Mouse (Mus musculus): ENCODE results near the gene Zbtb45. TPM values are rescaled to one million over a fixed set of nuclear protein-coding genes. Genes with fewer than 3 reads are reported as not detected.

Zbtb45 gene
- 8.2 TPM for polyA plus RNA-seq (2012; fragmentation: generic; extraction: Trizol)

DNA sequence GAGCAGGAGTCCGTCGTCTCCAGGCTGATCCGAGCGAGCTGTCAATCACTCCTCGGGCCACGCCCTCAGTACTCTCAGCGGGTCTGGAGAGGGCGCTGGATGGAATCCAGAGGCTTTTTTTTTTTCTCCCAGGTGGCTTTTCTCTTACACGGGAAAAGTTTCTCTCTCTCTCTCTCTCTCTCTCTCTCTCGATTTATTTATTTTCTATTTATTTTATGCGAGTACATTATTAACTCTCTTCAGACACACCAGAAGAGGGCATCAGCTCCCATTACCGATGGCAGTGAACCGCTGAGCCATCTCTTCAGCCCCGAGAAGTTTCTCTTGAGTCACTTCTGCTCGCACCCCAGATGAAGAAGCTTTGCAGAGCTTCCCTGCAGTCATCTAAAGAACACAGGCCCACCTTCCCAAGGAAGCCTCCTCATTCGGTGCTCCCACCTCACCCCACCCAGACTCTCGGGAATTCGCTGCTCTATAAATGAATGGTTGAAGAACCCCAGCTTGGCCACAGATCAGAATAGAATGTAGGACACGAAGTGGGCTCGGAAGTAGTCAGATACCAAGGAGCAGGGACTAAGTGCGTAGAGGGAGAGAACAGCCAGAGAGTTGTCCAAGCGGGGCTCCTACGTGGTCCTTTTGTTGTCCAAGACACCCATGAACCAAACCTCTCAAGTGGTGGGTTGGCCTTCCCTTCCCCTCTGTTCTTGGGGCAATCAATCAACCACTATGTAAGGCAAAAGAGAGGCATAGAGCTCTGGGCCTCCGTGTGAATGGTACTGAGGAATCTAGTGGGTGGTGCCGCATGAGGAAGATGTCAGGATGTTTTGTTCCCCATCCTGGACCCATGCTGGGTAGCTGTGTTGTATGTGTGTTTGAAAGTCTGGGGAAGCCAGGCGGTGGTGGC lies at the start of gene Zbtb45:
Gene Zbtb45 (minus strand): TSS at position 30 of the 904 bp plus-strand sequence.
- no peaks in the 10 kb centered on the region for H3K27me3 ChIP-seq (ENCODE audit: control insufficient read depth, insufficient read depth, insufficient read length)
- H3K4me3 ChIP-seq, result peak within 1 kb of the TSS; percentile 91
- peak within 1 kb of the TSS; percentile 48 for H3ac ChIP-seq (ENCODE audit: control insufficient read depth, insufficient read length)
- peak; percentile 56 for TF ChIP-seq POLR2A (IDR thresholded peaks at IDR 0.05; ENCODE audit: insufficient read length, low read depth)
- TF ChIP-seq TCF3 (IDR thresholded peaks at IDR 0.05; ENCODE audit: insufficient read length, low read depth), result no peak
- no peak for TF ChIP-seq CEBPB (IDR thresholded peaks at IDR 0.05; ENCODE audit: insufficient read depth, poor library complexity, severe bottlenecking)
- TF ChIP-seq TCF12 (IDR thresholded peaks at IDR 0.05; ENCODE audit: insufficient read depth, poor library complexity, severe bottlenecking), result no peak
- TF ChIP-seq REST (IDR thresholded peaks at IDR 0.05; ENCODE audit: insufficient read depth, insufficient read length), result peak; percentile 1
- no peak for TF ChIP-seq USF1 (IDR thresholded peaks at IDR 0.05; ENCODE audit: low read depth)
- H3K4me2 ChIP-seq (ENCODE audit: low read depth), result peak within 1 kb of the TSS; percentile 85
- peaks cover 14% of the 10 kb centered on the region for H3K79me2 ChIP-seq (ENCODE audit: control insufficient read depth, insufficient read depth)
- no peaks in the 10 kb centered on the region for H3K36me3 ChIP-seq (ENCODE audit: control insufficient read depth, insufficient read depth)

DNA sequence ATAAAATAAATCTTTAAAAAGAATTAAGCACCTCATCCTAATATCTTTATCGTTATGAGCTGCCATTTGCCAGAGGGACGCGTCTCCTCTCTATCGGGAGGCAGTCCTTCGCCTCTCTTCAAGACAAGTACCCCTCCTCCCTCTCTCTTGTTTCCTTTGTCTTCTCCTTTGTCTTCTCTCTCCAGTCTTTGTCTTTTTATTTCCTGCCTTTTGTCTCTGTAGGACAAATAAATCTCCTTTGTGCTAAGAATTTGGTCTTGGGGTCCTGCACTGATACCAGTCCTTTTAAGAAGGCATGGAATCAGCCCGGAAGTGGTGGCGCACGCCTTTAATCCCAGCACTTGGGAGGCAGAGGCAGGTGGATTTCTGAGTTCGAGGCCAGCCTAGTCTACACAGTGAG lies 49.7 kb upstream of the Zbtb45 start:
- Histone ChIP-seq H3ac (ENCODE audit: control insufficient read depth, insufficient read length) (no peak overlapping the region), H3K4me3 (no peak overlapping the region), H3K4me2 (ENCODE audit: low read depth) (no peak overlapping the region), H3K36me3 (ENCODE audit: control insufficient read depth, insufficient read depth) (no peaks in the 10 kb centered on the region), H3K27me3 (ENCODE audit: control insufficient read depth, insufficient read depth, insufficient read length) (no peaks in the 10 kb centered on the region), H3K79me2 (ENCODE audit: control insufficient read depth, insufficient read depth) (no peaks in the 10 kb centered on the region)
- no peak for TF ChIP-seq POLR2A (IDR thresholded peaks at IDR 0.05; ENCODE audit: insufficient read length, low read depth)
- no peak for TF ChIP-seq MYOD1 (IDR thresholded peaks at IDR 0.05; ENCODE audit: control insufficient read depth in 1 of 3, insufficient read length in 2 of 3, low read depth in 2 of 3)
- no peak for TF ChIP-seq CEBPB (IDR thresholded peaks at IDR 0.05; ENCODE audit: insufficient read depth, poor library complexity, severe bottlenecking)
- TF ChIP-seq POLR2AphosphoS2 (IDR thresholded peaks at IDR 0.05; ENCODE audit: insufficient read length, low read depth), result no peak
- TF ChIP-seq E2F4 (IDR thresholded peaks at IDR 0.05; ENCODE audit: insufficient read depth), result no peak
- TF ChIP-seq TCF12 (IDR thresholded peaks at IDR 0.05; ENCODE audit: insufficient read depth, poor library complexity, severe bottlenecking), result no peak
- TF ChIP-seq REST (IDR thresholded peaks at IDR 0.05; ENCODE audit: insufficient read depth, insufficient read length), result no peak
- no peak for TF ChIP-seq MYOG (IDR thresholded peaks at IDR 0.05; ENCODE audit: control insufficient read depth in 1 of 3, insufficient read depth in 1 of 3, insufficient read length in 2 of 3, low read depth in 2 of 3)
- no peak for TF ChIP-seq TCF3 (IDR thresholded peaks at IDR 0.05; ENCODE audit: insufficient read length, low read depth)
- no peak for TF ChIP-seq MAX (IDR thresholded peaks at IDR 0.05; ENCODE audit: low read depth)
- TF ChIP-seq USF1 (IDR thresholded peaks at IDR 0.05; ENCODE audit: low read depth), result no peak
- no peak for TF ChIP-seq SRF (IDR thresholded peaks at IDR 0.05; ENCODE audit: control insufficient read depth, insufficient read length, low read depth)

DNA sequence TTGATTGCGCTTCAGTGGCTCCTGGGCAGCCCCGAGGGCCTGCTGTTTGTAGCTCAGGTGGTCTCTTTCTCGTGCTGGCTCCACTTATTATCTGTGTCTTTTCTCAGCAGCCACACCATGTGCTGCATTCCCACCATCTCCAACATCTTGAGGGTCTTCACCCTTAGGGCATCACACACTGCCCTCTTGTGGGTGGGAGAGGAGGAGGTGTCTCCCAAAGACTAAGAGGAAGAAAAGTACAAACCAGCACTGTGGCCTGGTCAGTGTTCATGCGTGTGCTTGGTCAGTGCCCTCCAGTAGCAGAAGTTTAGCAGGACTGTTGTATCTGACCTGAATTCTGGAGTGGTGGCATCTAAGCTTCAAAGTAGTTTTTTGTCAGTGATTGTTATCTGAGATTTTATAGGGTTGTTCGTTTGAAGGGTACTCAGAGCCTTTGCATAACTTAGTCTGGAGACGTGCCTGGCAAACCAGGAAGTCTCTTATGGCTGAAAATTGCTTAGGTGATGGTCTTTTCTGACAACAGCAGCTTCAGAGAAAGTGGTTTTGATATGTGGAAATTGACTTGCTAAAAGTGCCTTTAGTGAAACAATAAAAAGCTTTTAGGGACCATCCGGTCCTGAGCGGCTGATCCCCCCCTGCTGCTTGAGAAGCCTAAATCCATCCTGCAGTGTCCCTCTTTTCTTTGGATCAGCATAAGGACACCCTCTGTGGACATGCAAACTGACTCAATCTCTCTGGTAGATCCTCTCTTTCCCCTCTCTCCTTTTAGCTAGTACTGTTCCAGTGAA lies 47.3 kb upstream of the Zbtb45 start:
- Histone ChIP-seq H3K36me3 (ENCODE audit: control insufficient read depth, insufficient read depth) (no peaks in the 10 kb centered on the region), H3K79me2 (ENCODE audit: control insufficient read depth, insufficient read depth) (no peaks in the 10 kb centered on the region), H3K27me3 (ENCODE audit: control insufficient read depth, insufficient read depth, insufficient read length) (no peaks in the 10 kb centered on the region), H3K4me2 (ENCODE audit: low read depth) (no peak overlapping the region), H3K4me3 (no peak overlapping the region), H3ac (ENCODE audit: control insufficient read depth, insufficient read length) (no peak overlapping the region)
- TF ChIP-seq REST (IDR thresholded peaks at IDR 0.05; ENCODE audit: insufficient read depth, insufficient read length), result no peak
- TF ChIP-seq POLR2AphosphoS2 (IDR thresholded peaks at IDR 0.05; ENCODE audit: insufficient read length, low read depth), result no peak
- TF ChIP-seq MYOG (IDR thresholded peaks at IDR 0.05; ENCODE audit: control insufficient read depth in 1 of 3, insufficient read depth in 1 of 3, insufficient read length in 2 of 3, low read depth in 2 of 3), result no peak
- TF ChIP-seq E2F4 (IDR thresholded peaks at IDR 0.05; ENCODE audit: insufficient read depth), result no peak
- no peak for TF ChIP-seq MAX (IDR thresholded peaks at IDR 0.05; ENCODE audit: low read depth)
- no peak for TF ChIP-seq TCF12 (IDR thresholded peaks at IDR 0.05; ENCODE audit: insufficient read depth, poor library complexity, severe bottlenecking)
- no peak for TF ChIP-seq SRF (IDR thresholded peaks at IDR 0.05; ENCODE audit: control insufficient read depth, insufficient read length, low read depth)
- TF ChIP-seq MYOD1 (IDR thresholded peaks at IDR 0.05; ENCODE audit: control insufficient read depth in 1 of 3, insufficient read length in 2 of 3, low read depth in 2 of 3), result no peak
- TF ChIP-seq TCF3 (IDR thresholded peaks at IDR 0.05; ENCODE audit: insufficient read length, low read depth), result no peak
- TF ChIP-seq POLR2A (IDR thresholded peaks at IDR 0.05; ENCODE audit: insufficient read length, low read depth), result no peak
- no peak for TF ChIP-seq CEBPB (IDR thresholded peaks at IDR 0.05; ENCODE audit: insufficient read depth, poor library complexity, severe bottlenecking)
- TF ChIP-seq USF1 (IDR thresholded peaks at IDR 0.05; ENCODE audit: low read depth), result no peak

DNA sequence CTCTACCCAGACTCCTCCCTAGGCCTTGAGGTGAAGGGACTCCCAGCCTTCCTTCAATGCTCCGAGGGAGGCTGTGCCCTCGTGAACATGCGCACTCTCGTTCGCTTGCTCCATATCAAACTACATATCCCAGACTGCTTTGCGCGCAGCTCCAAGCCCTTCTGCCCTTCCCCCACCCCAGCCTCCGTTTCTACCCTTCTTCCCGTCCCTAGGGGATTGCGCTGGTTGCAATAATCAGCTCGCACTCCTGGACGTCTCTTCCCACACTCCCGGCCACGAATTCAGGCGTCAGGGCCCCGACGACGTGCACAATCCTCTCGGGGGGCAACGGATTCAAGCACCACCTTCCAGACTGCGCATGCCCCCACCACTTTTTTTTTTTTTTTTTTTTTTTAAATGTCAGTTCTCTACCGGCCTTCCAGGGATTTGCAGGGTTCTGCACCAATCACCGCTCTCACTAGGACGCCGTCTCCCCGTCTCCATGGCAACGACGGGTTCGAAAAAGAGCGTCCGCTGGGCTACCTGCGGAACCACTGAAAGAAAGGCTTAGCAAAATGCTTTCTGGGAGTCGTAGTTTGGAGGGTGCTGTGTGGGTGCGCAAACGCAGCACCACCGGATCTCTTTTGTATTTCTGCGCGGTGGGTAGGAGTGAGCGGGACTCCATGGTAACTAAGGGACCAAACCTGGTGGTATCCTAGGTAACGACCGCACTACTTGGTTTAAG lies 44.6 kb upstream of the Zbtb45 start, which contains the start of gene Mzf1:
Gene Mzf1 (minus strand): TSS at position 478 of the 724 bp plus-strand sequence.
- Histone ChIP-seq H3K79me2 (ENCODE audit: control insufficient read depth, insufficient read depth) (no peaks in the 10 kb centered on the region), H3K27me3 (ENCODE audit: control insufficient read depth, insufficient read depth, insufficient read length) (no peaks in the 10 kb centered on the region), H3K36me3 (ENCODE audit: control insufficient read depth, insufficient read depth) (no peaks in the 10 kb centered on the region), H3K4me3 (peak within 1 kb of the TSS; percentile 54), H3K4me2 (ENCODE audit: low read depth) (peak within 1 kb of the TSS; percentile 90), H3ac (ENCODE audit: control insufficient read depth, insufficient read length) (peak within 1 kb of the TSS; percentile 61)
- no peak for TF ChIP-seq USF1 (IDR thresholded peaks at IDR 0.05; ENCODE audit: low read depth)
- TF ChIP-seq POLR2AphosphoS2 (IDR thresholded peaks at IDR 0.05; ENCODE audit: insufficient read length, low read depth), result no peak
- peak; percentile 60 for TF ChIP-seq POLR2A (IDR thresholded peaks at IDR 0.05; ENCODE audit: insufficient read length, low read depth)
